In the genomic region with DNA sequence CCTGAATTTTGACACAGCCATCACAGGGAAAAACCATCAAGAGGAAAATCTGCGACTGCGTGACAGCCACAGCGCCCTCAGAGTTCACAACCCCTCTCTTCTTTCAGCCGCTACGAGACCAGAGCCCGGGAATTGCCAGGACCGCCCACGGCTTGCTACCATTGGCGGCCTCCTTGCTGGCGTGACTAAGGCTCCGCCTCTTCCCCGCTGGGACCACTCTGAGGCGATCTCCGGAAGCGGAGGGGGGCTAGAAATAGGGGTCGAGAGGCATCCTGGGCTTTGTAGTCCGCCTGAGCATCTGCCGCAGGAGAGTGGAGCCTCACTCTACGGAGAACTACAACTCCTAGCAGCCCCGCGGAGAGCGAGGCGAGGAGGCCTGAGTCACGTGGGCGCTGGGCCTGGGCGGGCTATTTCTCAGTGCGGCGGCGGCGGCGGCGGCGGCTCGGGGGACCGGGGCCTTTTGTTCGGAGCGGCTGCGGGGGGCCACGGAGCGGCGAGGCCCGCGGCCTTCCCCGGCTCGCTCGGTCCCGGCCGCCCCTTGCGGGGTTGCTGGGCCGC, we compare ENCODE assay signal across 7 mouse cellular contexts. TPM values are rescaled to one million over a fixed set of nuclear protein-coding genes. Genes with fewer than 3 reads are reported as not detected.
A peak's percentile ranks its signal among the peaks of the same experiment; 100 is the strongest.
DNase-seq lines count a peak whose midpoint lies in the region; ATAC-seq lines count a peak whose summit lies in the region.

TSS of gene Pank3 (plus strand) at position 297 of the 558 bp plus-strand sequence.

- no peaks in the 10 kb centered on the region for H3K36me3 ChIP-seq in embryonic facial prominence, embryonic 11.5 days (replicated peaks; ENCODE audit: control insufficient read depth, insufficient read depth, low read depth, low read length)
- peaks cover 19% of the 10 kb centered on the region for H3K36me3 ChIP-seq in limb, embryonic 10.5 days
- H3K36me3 ChIP-seq in midbrain, embryonic 13.5 days, result peaks cover 5% of the 10 kb centered on the region; the same call in 1 of the 2 replicates

- H3K9me3 ChIP-seq in embryonic facial prominence, embryonic 11.5 days (replicated peaks; ENCODE audit: control insufficient read depth, low read length), result no peaks in the 10 kb centered on the region
- no peaks in the 10 kb centered on the region for H3K9me3 ChIP-seq in limb, embryonic 10.5 days (replicated peaks)
- no peaks in the 10 kb centered on the region for H3K9me3 ChIP-seq in midbrain, embryonic 13.5 days

- peak within 1 kb of the TSS; percentile 99 for H3K9ac ChIP-seq in embryonic facial prominence, embryonic 11.5 days (replicated peaks; ENCODE audit: low read length)
- H3K9ac ChIP-seq in midbrain, embryonic 13.5 days (replicated peaks), result peak within 1 kb of the TSS; percentile 98

- peak within 1 kb of the TSS; percentile 97 for H3K4me3 ChIP-seq in embryonic facial prominence, embryonic 11.5 days (ENCODE audit: low read depth, low read length)
- H3K4me3 ChIP-seq in limb, embryonic 10.5 days, result peak within 1 kb of the TSS; percentile 94
- peak within 1 kb of the TSS; percentile 95 for H3K4me3 ChIP-seq in midbrain, embryonic 13.5 days (replicated peaks)

- H3K4me2 ChIP-seq in embryonic facial prominence, embryonic 11.5 days (ENCODE audit: low read depth, low read length), result peak within 1 kb of the TSS; percentile 50
- peak within 1 kb of the TSS; percentile 80 for H3K4me2 ChIP-seq in midbrain, embryonic 13.5 days (replicated peaks)

- DNase-seq in adrenal gland, postnatal 14 days, result peak; percentile 98
- DNase-seq in embryonic facial prominence, embryonic 11.5 days (ENCODE audit: low spot score), result peak; percentile 99
- DNase-seq in kidney, adult 11 months, result peak; percentile 99
- DNase-seq in limb, embryonic 10.5 days (ENCODE audit: low spot score), result peak; percentile 94
- DNase-seq in spleen, adult 12 weeks (ENCODE audit: low spot score), result peak; percentile 86

- no peaks in the 10 kb centered on the region for H3K4me1 ChIP-seq in embryonic facial prominence, embryonic 11.5 days (ENCODE audit: control insufficient read depth, insufficient read depth, low read length)
- peaks cover 13% of the 10 kb centered on the region for H3K4me1 ChIP-seq in limb, embryonic 10.5 days
- peaks cover 24% of the 10 kb centered on the region for H3K4me1 ChIP-seq in midbrain, embryonic 13.5 days (replicated peaks)

- no peaks in the 10 kb centered on the region for H3K27me3 ChIP-seq in embryonic facial prominence, embryonic 11.5 days (ENCODE audit: control insufficient read depth, insufficient read depth, low read length)
- H3K27me3 ChIP-seq in limb, embryonic 10.5 days (ENCODE audit: low read depth, poor library complexity, severe bottlenecking), result no peaks in the 10 kb centered on the region
- no peaks in the 10 kb centered on the region for H3K27me3 ChIP-seq in midbrain, embryonic 13.5 days

- ATAC-seq in embryonic facial prominence, embryonic 11.5 days (replicated peaks; ENCODE audit: insufficient number of reproducible peaks, low FRiP score, low TSS enrichment, low read depth), result peak; percentile 100
- ATAC-seq in granulocyte monocyte progenitor cell, adult 5-6 weeks (replicated peaks; ENCODE audit: poor library complexity, severe bottlenecking), result peak; percentile 97
- ATAC-seq in midbrain, embryonic 13.5 days, result peak; percentile 100

- peak within 1 kb of the TSS; percentile 91 for H3K27ac ChIP-seq in embryonic facial prominence, embryonic 11.5 days (replicated peaks; ENCODE audit: low read depth, low read length)
- peak within 1 kb of the TSS; percentile 99 for H3K27ac ChIP-seq in limb, embryonic 10.5 days
- peak within 1 kb of the TSS; percentile 93 for H3K27ac ChIP-seq in midbrain, embryonic 13.5 days

- under 1% methylated on average over 35 of the region's 50 CpGs for WGBS in embryonic facial prominence, embryonic 11.5 days
- WGBS in limb, embryonic 10.5 days, result under 1% methylated on average over 50 of the region's 50 CpGs
- WGBS in midbrain, embryonic 13.5 days, result under 1% methylated on average over 38 of the region's 50 CpGs

RNA-seq across cellular contexts. Expression of gene Pank3, which starts in this region (rescaled TPM):
- 46.8 and 51.4 TPM in 2 replicates for total RNA-seq in adrenal gland, postnatal 14 days (2021)
- 22.2 and 24.8 TPM in 2 replicates for polyA plus RNA-seq in embryonic facial prominence, embryonic 11.5 days (2014; fragmentation: Nextera tagmentation; extraction: Ambion mirVana)
- total RNA-seq in granulocyte monocyte progenitor cell, adult 5-6 weeks (2014; fragmentation: Nextera tagmentation), result 16.6 and 18.1 TPM in 2 replicates
- 23.3 and 30.1 TPM in 2 replicates for total RNA-seq in granulocyte monocyte progenitor cell, adult 5-6 weeks (2017)
- polyA plus RNA-seq in limb, embryonic 10.5 days (2016; fragmentation: Nextera tagmentation; extraction: Ambion mirVana), result 9.9 and 14.1 TPM in 2 replicates
- 22.4 and 23.6 TPM in 2 replicates for polyA plus RNA-seq in midbrain, embryonic 13.5 days (2015; fragmentation: Nextera tagmentation; extraction: Ambion mirVana)

Comparison
In these comparisons a context has a peak if more than half of its experiments do, and no peak if none do; other contexts are left out.
1. Peak in every context shown above with its lines: DNase-seq, ATAC-seq, H3K4me3 ChIP-seq and H3K27ac ChIP-seq.